Mouse (Mus musculus) liver, embryonic 11.5 days (tissue): ENCODE data around the gene Pla2g7. TPM values are rescaled to one million over a fixed set of nuclear protein-coding genes. Genes with fewer than 3 reads are reported as not detected.

Experiments used
- ATAC-seq: fragments of 200-750 bp; cut with Nextera tagmentation; replicated peaks from 2 replicates; pipeline ENCODE4 v1.8.0; 2017; ENCODE audit warnings: moderate number of reproducible peaks, mild to moderate bottlenecking, moderate TSS enrichment, moderate library complexity; ENCODE audit not compliant: low FRiP score
- DNase-seq: peaks from one replicate; pipeline ENCODE4 v3.0.0-alpha.2; 2017; ENCODE audit warnings: low spot score
- H3K27ac ChIP-seq: fragments of 300-500 bp; sonication (generic); 2 replicates; pipeline ENCODE4 v1.5.1; 2014; ENCODE audit warnings: mild to moderate bottlenecking, low read depth, low read length, control low read depth
- H3K27me3 ChIP-seq: fragments of 300-500 bp; sonication (generic); replicated peaks from 2 replicates; pipeline ENCODE4 v1.6.1; 2014; ENCODE audit warnings: low read length, mixed read lengths; ENCODE audit not compliant: control insufficient read depth, insufficient read depth
- H3K36me3 ChIP-seq: fragments of 300-500 bp; sonication (generic); 2 replicates; pipeline ENCODE4 v1.6.1; 2014; ENCODE audit warnings: mild to moderate bottlenecking, low read length, moderate library complexity, mixed read lengths; ENCODE audit not compliant: control insufficient read depth, insufficient read depth
- H3K4me1 ChIP-seq: fragments of 300-500 bp; sonication (generic); replicated peaks from 2 replicates; pipeline ENCODE4 v1.6.1; 2014; ENCODE audit warnings: low read length, mixed read lengths; ENCODE audit not compliant: control insufficient read depth, insufficient read depth
- H3K4me2 ChIP-seq: fragments of 300-500 bp; sonication (generic); 2 replicates; pipeline ENCODE4 v1.6.1; 2014; ENCODE audit warnings: mild to moderate bottlenecking, control low read depth, moderate library complexity
- H3K4me3 ChIP-seq: fragments of 300-500 bp; sonication (generic); 2 replicates; pipeline ENCODE4 v1.5.1; 2014; ENCODE audit warnings: low read depth, low read length, control low read depth
- H3K9ac ChIP-seq: fragments of 300-500 bp; sonication (generic); 2 replicates; pipeline ENCODE4 v1.6.1; 2014; ENCODE audit warnings: low read depth, low read length, control low read depth
- H3K9me3 ChIP-seq: fragments of 300-500 bp; sonication (generic); 2 replicates; pipeline ENCODE4 v1.6.1; 2016; ENCODE audit warnings: low read length, inconsistent platforms, mixed read lengths; ENCODE audit not compliant: control insufficient read depth
- WGBS: fragments of 180-500 bp; shearing (Covaris S2); extraction: QIAGEN DNeasy Blood & Tissue Kit; methylation state at CpG from one replicate; pipeline ENCODE4 v1.1.7; 2014; 5-methylcytosine and 5-hydroxymethylcytosine counted together
- polyA plus RNA-seq: library from polyadenylated mRNA; unstranded; fragments of >200 nt; fragmentation: Nextera tagmentation; extraction: Ambion mirVana; gene quantifications from 2 replicates; pipeline ENCODE4 v1.2.1, GENCODE M21; 2014

Gene Pla2g7
- polyA plus RNA-seq, 1 experiment from 2014 or later: 3.7 TPM

- no peak overlapping the region for H3K27ac ChIP-seq
- H3K36me3 ChIP-seq: no peaks in the 10 kb centered on the region
- no peaks in the 10 kb centered on the region for H3K9me3 ChIP-seq
- H3K9ac ChIP-seq: no peak overlapping the region
- ATAC-seq (no peak), DNase-seq (no peak)
- H3K4me1 ChIP-seq: no peaks in the 10 kb centered on the region
- no peak overlapping the region for H3K4me3 ChIP-seq
- H3K4me2 ChIP-seq: no peak overlapping the region
- 79% methylated on average over 21 of the region's 21 CpGs for WGBS
- H3K27me3 ChIP-seq: no peaks in the 10 kb centered on the region
Measured at GRCm38 (mm10) chr17:43592296-43593291, 24.7 kb downstream of the Pla2g7 start.

- Histone ChIP-seq H3K36me3 (no peaks in the 10 kb centered on the region), H3K4me2 (no peak overlapping the region), H3K4me3 (no peak overlapping the region), H3K27ac (no peak overlapping the region), H3K4me1 (no peaks in the 10 kb centered on the region), H3K9me3 (no peaks in the 10 kb centered on the region), H3K27me3 (no peaks in the 10 kb centered on the region), H3K9ac (no peak overlapping the region)
- ATAC-seq (no peak), DNase-seq (no peak)
- 91% methylated on average over 2 of the region's 2 CpGs for WGBS
Measured at GRCm38 (mm10) chr17:43597742-43598141, 29.8 kb downstream of the Pla2g7 start.

- ATAC-seq (no peak), DNase-seq (no peak)
- Histone ChIP-seq H3K9ac (no peak overlapping the region), H3K4me2 (no peak overlapping the region), H3K27me3 (no peaks in the 10 kb centered on the region), H3K4me3 (no peak overlapping the region), H3K4me1 (no peaks in the 10 kb centered on the region), H3K27ac (no peak overlapping the region), H3K36me3 (no peaks in the 10 kb centered on the region), H3K9me3 (no peaks in the 10 kb centered on the region)
- 47% methylated on average over 4 of the region's 4 CpGs for WGBS
Measured at GRCm38 (mm10) chr17:43598706-43599105, 30.8 kb downstream of the Pla2g7 start.

DNA sequence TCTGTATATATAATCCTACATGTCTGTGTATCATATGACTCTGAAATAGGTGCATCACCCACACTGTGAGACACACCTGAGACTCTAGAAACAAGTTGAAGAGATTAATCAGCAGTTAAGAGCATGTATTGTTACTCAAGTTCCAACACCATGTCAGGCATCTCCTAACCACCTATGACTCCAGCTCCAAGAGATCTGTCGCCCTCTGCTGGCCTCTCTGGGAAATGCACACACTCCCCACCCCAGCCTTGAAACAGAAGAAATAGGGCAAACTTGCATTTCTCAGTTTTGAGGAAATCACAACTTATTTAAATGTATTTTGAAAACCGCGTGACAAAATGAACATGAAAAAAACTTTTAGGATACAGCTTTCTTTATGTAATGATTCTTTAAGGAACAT, 38.8 kb downstream of the Pla2g7 start:
- Histone ChIP-seq H3K4me3 (no peak overlapping the region), H3K27me3 (no peaks in the 10 kb centered on the region), H3K27ac (no peak overlapping the region), H3K4me2 (no peak overlapping the region), H3K9ac (no peak overlapping the region), H3K9me3 (no peaks in the 10 kb centered on the region), H3K36me3 (no peaks in the 10 kb centered on the region), H3K4me1 (no peaks in the 10 kb centered on the region)
- ATAC-seq (no peak), DNase-seq (peak; percentile 61)
- WGBS: 9% methylated on average over 3 of the region's 3 CpGs

DNA sequence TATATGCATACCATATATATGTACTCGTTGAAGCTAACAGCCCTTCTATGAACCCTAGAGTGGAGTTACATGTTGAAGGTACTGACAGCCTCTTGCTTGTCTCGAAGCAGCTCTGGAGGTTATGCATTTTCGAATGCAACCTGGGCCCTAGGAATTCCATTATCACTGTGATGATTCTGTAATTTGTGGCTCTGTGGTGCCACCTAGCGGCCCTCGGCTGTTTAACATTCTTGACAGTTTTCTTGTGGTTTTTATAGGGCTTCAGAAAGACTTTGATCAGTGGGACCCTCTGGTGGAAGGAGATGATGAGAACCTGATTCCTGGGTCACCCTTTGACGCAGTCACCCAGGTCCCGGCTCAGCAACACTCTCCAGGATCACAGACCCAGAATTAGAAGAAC, 43.7 kb downstream of the Pla2g7 start:
- ATAC-seq (no peak), DNase-seq (peak; percentile 38)
- H3K27me3 ChIP-seq: no peaks in the 10 kb centered on the region
- H3K27ac ChIP-seq: no peak overlapping the region
- 19% methylated on average over 7 of the region's 7 CpGs for WGBS
- no peaks in the 10 kb centered on the region for H3K9me3 ChIP-seq
- no peaks in the 10 kb centered on the region for H3K36me3 ChIP-seq
- H3K9ac ChIP-seq: no peak overlapping the region
- H3K4me1 ChIP-seq: no peaks in the 10 kb centered on the region
- H3K4me3 ChIP-seq: no peak overlapping the region
- H3K4me2 ChIP-seq: no peak overlapping the region

- no peak overlapping the region for H3K4me3 ChIP-seq
- ATAC-seq: no peak
- H3K36me3 ChIP-seq: no peaks in the 10 kb centered on the region
- H3K27me3 ChIP-seq: no peaks in the 10 kb centered on the region
- no peaks in the 10 kb centered on the region for H3K9me3 ChIP-seq
- H3K27ac ChIP-seq: no peak overlapping the region
- H3K9ac ChIP-seq: no peak overlapping the region
- DNase-seq: no peak
- 70% methylated on average over 3 of the region's 3 CpGs for WGBS
- no peak overlapping the region for H3K4me2 ChIP-seq
- no peaks in the 10 kb centered on the region for H3K4me1 ChIP-seq
Measured at GRCm38 (mm10) chr17:43612221-43612620, 44.3 kb downstream of the Pla2g7 start.

DNA sequence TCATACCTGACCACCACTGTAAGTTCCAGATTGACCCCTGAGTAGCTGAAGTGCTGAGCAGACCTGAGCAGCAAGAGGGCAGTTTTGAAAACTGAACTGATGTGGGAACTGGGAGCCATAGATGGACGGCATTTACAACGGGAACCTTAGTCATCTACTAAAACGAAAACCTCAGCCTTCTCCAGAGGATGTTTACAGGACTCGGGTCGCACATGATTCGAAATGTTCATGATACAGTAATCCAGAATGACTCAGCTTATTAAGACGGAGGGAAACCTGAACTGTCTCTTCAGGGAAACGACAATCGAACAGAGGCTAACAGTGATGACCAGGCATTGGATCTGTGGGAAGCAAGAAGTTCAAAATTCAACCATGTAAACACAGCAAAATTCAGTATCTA, 51.3 kb downstream of the Pla2g7 start:
- 77% methylated on average over 9 of the region's 9 CpGs for WGBS
- no peaks in the 10 kb centered on the region for H3K4me1 ChIP-seq
- DNase-seq: no peak

DNA sequence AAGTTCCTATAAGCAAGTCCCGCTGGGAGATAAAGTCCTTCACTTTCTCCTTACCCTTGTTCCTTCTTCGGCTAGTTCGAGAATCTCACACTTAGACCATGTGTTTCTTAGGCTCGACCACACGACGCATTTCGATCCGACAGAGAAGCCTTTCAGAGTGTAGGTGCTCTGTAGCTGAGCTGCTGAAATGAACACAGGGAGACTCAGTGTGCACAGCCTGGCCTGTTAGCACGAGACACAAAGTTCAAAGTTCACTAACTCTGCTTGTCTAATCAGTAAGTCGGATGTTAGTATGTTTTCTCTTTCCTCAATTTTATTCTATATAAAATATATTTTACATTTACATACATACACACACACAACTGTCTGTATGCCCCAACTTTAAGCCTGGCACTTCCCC, 54.2 kb downstream of the Pla2g7 start:
- no peak for ATAC-seq
- WGBS: 82% methylated on average over 10 of the region's 10 CpGs
- Histone ChIP-seq H3K36me3 (no peaks in the 10 kb centered on the region), H3K27ac (no peak overlapping the region), H3K4me3 (no peak overlapping the region), H3K9me3 (no peaks in the 10 kb centered on the region), H3K9ac (no peak overlapping the region), H3K27me3 (no peaks in the 10 kb centered on the region; the same call in 1 of the 2 replicates), H3K4me1 (no peaks in the 10 kb centered on the region), H3K4me2 (no peak overlapping the region)
- no peak for DNase-seq

More for the DNA sequence above, 51.3 kb downstream of the Pla2g7 start:
- no peaks in the 10 kb centered on the region for H3K27me3 ChIP-seq
- H3K4me2 ChIP-seq: no peak overlapping the region
- no peak overlapping the region for H3K4me3 ChIP-seq
- no peaks in the 10 kb centered on the region for H3K36me3 ChIP-seq
- H3K9ac ChIP-seq: no peak overlapping the region
- H3K9me3 ChIP-seq: no peaks in the 10 kb centered on the region
- no peak for ATAC-seq
- no peak overlapping the region for H3K27ac ChIP-seq

GRCm38 (mm10) chr17:43628246-43628645, 60.3 kb downstream of the Pla2g7 start:
- no peak overlapping the region for H3K4me3 ChIP-seq
- no peak overlapping the region for H3K27ac ChIP-seq
- H3K36me3 ChIP-seq: no peaks in the 10 kb centered on the region
- DNase-seq (no peak), ATAC-seq (no peak)
- H3K27me3 ChIP-seq: peaks cover 45% of the 10 kb centered on the region
- 83% methylated on average over 10 of the region's 10 CpGs for WGBS
- H3K4me1 ChIP-seq: no peaks in the 10 kb centered on the region; the same call in 1 of the 2 replicates
- H3K4me2 ChIP-seq: no peak overlapping the region
- no peak overlapping the region for H3K9ac ChIP-seq
- no peaks in the 10 kb centered on the region for H3K9me3 ChIP-seq
